Mouse (Mus musculus) spleen, postnatal 4 days (tissue): ENCODE results near the gene Itpr2.
A peak's percentile ranks its signal among the peaks of the same experiment; 100 is the strongest.

Source experiments
- DNase-seq, 2 experiments: peaks; one replicate each; pipeline ENCODE4 v3.0.0; 2022; ENCODE audit warnings: low spot score in 2 of 2

The Itpr2 gene

GRCm38 (mm10) chr6:146222403-146223063 lies 279.5 kb downstream of the Itpr2 start:
- DNase-seq = no peak

GRCm38 (mm10) chr6:146221371-146222336 lies 280.4 kb downstream of the Itpr2 start:
- peak; percentile 53 to 77 for DNase-seq

- no peak for DNase-seq
Measured at GRCm38 (mm10) chr6:146220071-146220470, 282.0 kb downstream of the Itpr2 start.

- DNase-seq = peak; percentile 73 to 82
Measured at GRCm38 (mm10) chr6:146219534-146219933, 282.5 kb downstream of the Itpr2 start.

- DNase-seq = no peak
Measured at GRCm38 (mm10) chr6:146215302-146215701, 286.7 kb downstream of the Itpr2 start.

GRCm38 (mm10) chr6:146212339-146212738 lies 289.7 kb downstream of the Itpr2 start:
- DNase-seq = no peak

- no peak for DNase-seq
Measured at GRCm38 (mm10) chr6:146211233-146211632, 290.8 kb downstream of the Itpr2 start.

- DNase-seq = no peak
Measured at GRCm38 (mm10) chr6:146208983-146209382, 293.0 kb downstream of the Itpr2 start.

- no peak for DNase-seq
Measured at GRCm38 (mm10) chr6:146207204-146207959, 294.6 kb downstream of the Itpr2 start.

GRCm38 (mm10) chr6:146205136-146205535 lies 296.9 kb downstream of the Itpr2 start:
- DNase-seq = no peak

GRCm38 (mm10) chr6:146204470-146204869 lies 297.6 kb downstream of the Itpr2 start:
- DNase-seq = no peak

GRCm38 (mm10) chr6:146197868-146198379 lies 304.1 kb downstream of the Itpr2 start:
- DNase-seq = no peak

- DNase-seq = no peak
Measured at GRCm38 (mm10) chr6:146196701-146197100, 305.3 kb downstream of the Itpr2 start.

GRCm38 (mm10) chr6:146195854-146196457 lies 306.1 kb downstream of the Itpr2 start:
- DNase-seq = peak in 1 of 2 experiments; percentile 44

GRCm38 (mm10) chr6:146191931-146192330 lies 310.1 kb downstream of the Itpr2 start:
- DNase-seq = no peak

- peak in 1 of 2 experiments; percentile 50 for DNase-seq
Measured at GRCm38 (mm10) chr6:146190006-146190405, 312.0 kb downstream of the Itpr2 start.

GRCm38 (mm10) chr6:146185532-146185931 lies 316.5 kb downstream of the Itpr2 start:
- DNase-seq = no peak

GRCm38 (mm10) chr6:146184771-146185170 lies 317.3 kb downstream of the Itpr2 start:
- DNase-seq = peak in 1 of 2 experiments; percentile 54

GRCm38 (mm10) chr6:146174644-146175250 lies 327.3 kb downstream of the Itpr2 start:
- no peak for DNase-seq

GRCm38 (mm10) chr6:146170603-146171051 lies 331.4 kb downstream of the Itpr2 start:
- peak; percentile 36 to 68 for DNase-seq

GRCm38 (mm10) chr6:146167207-146167606 lies 334.8 kb downstream of the Itpr2 start:
- no peak for DNase-seq
